ENCODE assay signal across 9 mouse cellular contexts in the genomic region with DNA sequence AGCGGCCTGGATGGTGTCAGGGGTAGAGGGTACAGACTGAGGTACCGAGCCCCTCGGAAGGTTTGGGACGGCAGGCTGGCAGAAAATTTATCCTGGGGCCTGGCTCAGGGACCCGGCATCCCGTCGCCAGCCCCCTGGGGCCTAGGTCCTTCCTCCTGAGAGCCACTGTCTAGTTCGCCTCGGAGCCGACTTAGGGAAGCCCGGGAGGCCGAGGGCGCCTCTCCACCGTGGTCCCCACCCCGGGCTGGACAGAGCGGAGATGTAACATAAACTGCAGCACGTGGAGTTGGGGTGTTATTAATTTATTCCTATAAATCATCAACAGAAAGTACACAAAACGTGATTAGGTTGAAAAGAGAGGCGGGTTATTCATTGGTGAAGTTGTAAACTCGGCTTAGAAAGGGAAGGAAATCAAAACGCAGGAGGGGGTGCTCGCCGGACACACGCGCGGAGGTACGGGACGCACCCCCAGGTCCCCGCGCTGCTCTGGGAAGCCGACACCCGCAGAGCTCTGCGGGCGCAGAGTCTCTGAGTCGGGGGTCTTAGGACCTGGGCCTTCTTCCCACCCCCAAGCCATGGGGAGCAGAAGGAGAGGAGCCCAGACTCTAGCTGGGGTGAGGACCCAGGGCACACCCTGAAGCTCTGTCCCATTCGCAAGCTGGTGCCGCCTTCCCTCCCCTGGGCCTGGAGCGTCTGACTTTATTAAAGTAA. TPM values are rescaled to one million over a fixed set of nuclear protein-coding genes. Genes with fewer than 3 reads are reported as not detected.
A peak's percentile ranks its signal among the peaks of the same experiment; 100 is the strongest.
DNase-seq lines count a peak whose midpoint lies in the region; ATAC-seq lines count a peak whose summit lies in the region.
"Had no signal": no experiment of that assay in that cellular context is flagged by ENCODE, and none has a peak within 500 bp of the region (broad histone marks: within the 10 kb centered on the region; RNA-seq: fewer than 3 reads in every experiment).

No protein-coding gene starts in this region.

- no peak overlapping the region for H3K9ac ChIP-seq in hindbrain, embryonic 16.5 days (ENCODE audit: low read depth, low read length)
- H3K9ac ChIP-seq in kidney, embryonic 14.5 days (ENCODE audit: low read depth, low read length): peak overlapping the region; percentile 77
- H3K9ac ChIP-seq in hindbrain, embryonic 13.5 days: no peak overlapping the region

- no peak overlapping the region for H3K4me2 ChIP-seq in hindbrain, embryonic 16.5 days (ENCODE audit: low read length)
- peak overlapping the region; percentile 33 for H3K4me2 ChIP-seq in kidney, embryonic 14.5 days (replicated peaks; ENCODE audit: low read depth, low read length)
- H3K4me2 ChIP-seq in hindbrain, embryonic 13.5 days: no peak overlapping the region

- no peak for ATAC-seq in hindbrain, embryonic 16.5 days
- ATAC-seq in kidney, embryonic 14.5 days (ENCODE audit: low FRiP score, low TSS enrichment): peak; percentile 53
- no peak for ATAC-seq in hindbrain, embryonic 13.5 days (ENCODE audit: low FRiP score)

- H3K9me3 ChIP-seq in hindbrain, embryonic 10.5 days: no peaks in the 10 kb centered on the region
- H3K9me3 ChIP-seq in hindbrain, embryonic 16.5 days (ENCODE audit: control insufficient read depth, low read length): no peaks in the 10 kb centered on the region
- no peaks in the 10 kb centered on the region for H3K9me3 ChIP-seq in kidney, embryonic 14.5 days (ENCODE audit: control insufficient read depth, low read length)
- no peaks in the 10 kb centered on the region for H3K9me3 ChIP-seq in hindbrain, embryonic 13.5 days

- peaks cover 41% of the 10 kb centered on the region for H3K4me1 ChIP-seq in hindbrain, embryonic 10.5 days (replicated peaks)
- H3K4me1 ChIP-seq in hindbrain, embryonic 16.5 days (ENCODE audit: control insufficient read depth, insufficient read depth, low read depth, low read length): peaks cover 3% of the 10 kb centered on the region
- no peaks in the 10 kb centered on the region for H3K4me1 ChIP-seq in kidney, embryonic 14.5 days (ENCODE audit: control insufficient read depth, insufficient read depth, low read length)
- peaks cover 23% of the 10 kb centered on the region for H3K4me1 ChIP-seq in hindbrain, embryonic 13.5 days (replicated peaks)

- under 1% methylated on average over 38 of the region's 38 CpGs for WGBS in hindbrain, embryonic 10.5 days
- 1% methylated on average over 38 of the region's 38 CpGs for WGBS in hindbrain, embryonic 16.5 days
- under 1% methylated on average over 38 of the region's 38 CpGs for WGBS in kidney, embryonic 14.5 days
- WGBS in hindbrain, embryonic 13.5 days: under 1% methylated on average over 38 of the region's 38 CpGs

- H3K4me3 ChIP-seq in hindbrain, embryonic 10.5 days: peak overlapping the region; percentile 30; the same call in 1 of the 2 replicates
- H3K4me3 ChIP-seq in hindbrain, embryonic 16.5 days (ENCODE audit: low read length): no peak overlapping the region
- H3K4me3 ChIP-seq in kidney, embryonic 14.5 days (ENCODE audit: low read length): peak overlapping the region; percentile 52
- no peak overlapping the region for H3K4me3 ChIP-seq in hindbrain, embryonic 13.5 days

- DNase-seq in hindbrain, embryonic 10.5 days (ENCODE audit: low spot score): peak; percentile 42
- peak; percentile 48 for DNase-seq in embryo, embryonic 9.5 days (ENCODE audit: extremely low spot score)
- peak; percentile 12 for DNase-seq in lung, postnatal 36 days
- DNase-seq in natural killer cell, adult 2 months (ENCODE audit: low spot score in 2 of 2): no peak
- DNase-seq in frontal cortex, postnatal 36 days (ENCODE audit: low spot score in 2 of 2): no peak

- no peaks in the 10 kb centered on the region for H3K36me3 ChIP-seq in hindbrain, embryonic 10.5 days
- H3K36me3 ChIP-seq in hindbrain, embryonic 16.5 days (ENCODE audit: control insufficient read depth, insufficient read depth, low read length): no peaks in the 10 kb centered on the region
- no peaks in the 10 kb centered on the region for H3K36me3 ChIP-seq in kidney, embryonic 14.5 days (ENCODE audit: control insufficient read depth, insufficient read depth, low read length)
- H3K36me3 ChIP-seq in hindbrain, embryonic 13.5 days: no peaks in the 10 kb centered on the region

- H3K27me3 ChIP-seq in hindbrain, embryonic 10.5 days (ENCODE audit: insufficient read depth, poor library complexity, severe bottlenecking): peaks cover 100% of the 10 kb centered on the region
- H3K27me3 ChIP-seq in hindbrain, embryonic 16.5 days (replicated peaks; ENCODE audit: control insufficient read depth, insufficient read depth, low read length): peaks cover 47% of the 10 kb centered on the region
- peaks cover 58% of the 10 kb centered on the region for H3K27me3 ChIP-seq in kidney, embryonic 14.5 days (ENCODE audit: control insufficient read depth, insufficient read depth, low read length)
- H3K27me3 ChIP-seq in hindbrain, embryonic 13.5 days: peaks cover 93% of the 10 kb centered on the region

- no peak overlapping the region for H3K27ac ChIP-seq in hindbrain, embryonic 10.5 days
- H3K27ac ChIP-seq in hindbrain, embryonic 16.5 days (ENCODE audit: low read depth, low read length): no peak overlapping the region
- H3K27ac ChIP-seq in kidney, embryonic 14.5 days (ENCODE audit: low read depth, low read length): peak overlapping the region; percentile 91
- H3K27ac ChIP-seq in hindbrain, embryonic 13.5 days: no peak overlapping the region
- H3K27ac ChIP-seq: macrophage had no signal

RNA-seq across cellular contexts. Expression of gene Hnf1b, which starts 2.8 kb away (rescaled TPM):
- polyA plus RNA-seq in hindbrain, embryonic 10.5 days (2016; fragmentation: Nextera tagmentation; extraction: Ambion mirVana): not detected in 2 replicates
- 0.25 and 0.33 TPM in 2 replicates for polyA plus RNA-seq in hindbrain, embryonic 16.5 days (2015; fragmentation: Nextera tagmentation; extraction: Ambion mirVana)
- polyA plus RNA-seq in kidney, embryonic 14.5 days (2014; fragmentation: Nextera tagmentation; extraction: Ambion mirVana): 51.6 and 84.2 TPM in 2 replicates
- polyA plus RNA-seq in hindbrain, embryonic 13.5 days (2015; fragmentation: Nextera tagmentation; extraction: Ambion mirVana): 0.10 and 0.19 TPM in 2 replicates
- polyA plus RNA-seq: macrophage had no signal

Comparison
In these comparisons a context has a peak if more than half of its experiments do, and no peak if none do; other contexts are left out.
1. H3K4me3 ChIP-seq: peak in hindbrain, embryonic 10.5 days (single experiment) and kidney, embryonic 14.5 days (single experiment); none in hindbrain, embryonic 16.5 days (single experiment) and hindbrain, embryonic 13.5 days (single experiment).
2. DNase-seq: peak in hindbrain, embryonic 10.5 days (single experiment), embryo, embryonic 9.5 days (single experiment) and lung, postnatal 36 days (single experiment); none in natural killer cell, adult 2 months (0 of 2) and frontal cortex, postnatal 36 days (0 of 2).
3. RNA of gene Hnf1b, which starts 2.8 kb away (polyA plus RNA-seq): 51.6 to 84.2 TPM in kidney, embryonic 14.5 days; 0.25 to 0.33 TPM in hindbrain, embryonic 16.5 days, 0.10 to 0.19 TPM in hindbrain, embryonic 13.5 days and not detected in hindbrain, embryonic 10.5 days; every median in the first group is over 10 times any median in the second.